Mouse (Mus musculus) mature B cell (primary cell): ENCODE measurements around the gene Btbd17.

Experiments used
- in situ Hi-C: fragments of 300-500 bp; cut with MboI; formaldehyde crosslinking; loops from 2 replicates; pipeline ENCODE4 v1.14.3; 2019

The Btbd17 gene

GRCm38 (mm10) chr11:114769911-114770310 is 25.8 kb downstream of the Btbd17 start:
- in situ Hi-C loops = no loop called here

GRCm38 (mm10) chr11:114764820-114765818 is 30.6 kb downstream of the Btbd17 start, which contains the start of gene Kif19a:
Gene Kif19a, plus strand, starts transcription at chr11:114765388.
- in situ Hi-C loops = no loop called here

DNA sequence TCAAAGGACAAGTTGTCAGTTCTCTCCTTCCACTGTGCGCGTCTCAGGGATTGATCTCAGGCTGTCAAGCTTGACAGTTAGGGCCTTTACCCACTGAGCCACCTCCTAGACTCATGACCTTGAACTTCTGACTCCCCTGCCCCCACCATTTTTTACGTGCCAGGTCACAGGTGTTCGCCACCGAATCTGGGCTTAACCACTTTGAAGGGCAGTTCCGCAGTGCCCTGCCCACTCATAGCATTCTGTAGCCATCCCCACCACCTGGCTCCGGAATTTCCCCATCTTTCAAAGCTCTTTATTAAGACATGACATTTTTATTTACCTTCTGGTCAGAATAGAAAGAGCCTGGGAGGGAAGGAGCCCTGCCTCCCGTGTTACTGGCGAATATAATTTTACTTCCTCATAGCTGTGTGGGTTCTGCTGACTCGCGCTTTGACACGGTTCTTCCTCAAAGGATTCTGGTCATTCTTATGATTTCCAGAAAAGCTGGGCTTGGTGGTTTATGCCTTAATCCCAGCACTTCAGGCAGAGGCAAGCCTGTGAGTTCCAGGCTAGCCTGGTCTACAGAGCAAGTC is 48.1 kb downstream of the Btbd17 start:
- in situ Hi-C loops = no loop called here

- in situ Hi-C loops = no loop called here
Observed at GRCm38 (mm10) chr11:114745134-114745533, 50.6 kb downstream of the Btbd17 start.

GRCm38 (mm10) chr11:114741451-114741850 is 54.3 kb downstream of the Btbd17 start:
- in situ Hi-C loops = no loop called here
